Mouse (Mus musculus): ENCODE data around the gene Tmem14a. TPM values are rescaled to one million over a fixed set of nuclear protein-coding genes. Genes with fewer than 3 reads are reported as not detected.

Tmem14a gene
- polyA plus RNA-seq, 1 experiment: 0.52 TPM

Other genes with a start within 250 kb of the Tmem14a start
- gene Tram2, start 139.3 kb upstream of the Tmem14a start, polyA plus RNA-seq (2012; fragmentation: generic; extraction: Trizol): 4.2 TPM
- gene Gsta3, start 22.0 kb downstream of the Tmem14a start, polyA plus RNA-seq (2012; fragmentation: generic; extraction: Trizol): 0.30 TPM
- gene Khdc1a, start 131.1 kb downstream of the Tmem14a start, polyA plus RNA-seq (2012; fragmentation: generic; extraction: Trizol): not detected
- gene Khdc1c, start 149.8 kb downstream of the Tmem14a start, polyA plus RNA-seq (2012; fragmentation: generic; extraction: Trizol): not detected
- gene Khdc1b, start 165.0 kb downstream of the Tmem14a start, polyA plus RNA-seq (2012; fragmentation: generic; extraction: Trizol): not detected